Mouse (Mus musculus): ENCODE measurements around the gene Olfr1564. TPM values are rescaled to one million over a fixed set of nuclear protein-coding genes. Genes with fewer than 3 reads are reported as not detected.

The Olfr1564 gene
- total RNA-seq (2023) = not detected

DNA sequence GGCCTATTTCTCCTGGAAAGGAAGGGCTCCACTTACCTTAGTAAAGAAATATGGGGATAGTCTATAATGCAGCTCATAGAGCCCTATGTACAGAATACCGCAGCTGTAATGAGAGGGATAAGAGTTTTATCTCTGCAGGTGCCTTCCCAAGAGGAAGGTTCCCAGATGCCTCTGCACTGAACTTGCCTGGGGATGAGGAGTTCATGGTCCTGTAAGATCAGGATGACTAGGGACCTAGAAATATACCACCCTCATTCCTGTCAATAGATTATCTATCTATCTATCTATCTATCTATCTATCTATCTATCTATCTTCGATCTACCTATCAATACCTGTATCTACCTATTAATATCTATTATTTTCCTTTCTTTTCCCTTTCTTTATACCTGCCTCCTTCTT lies at the start of gene Olfr1564:
Olfr1564 (minus strand) TSS at position 101 of the 400 bp plus-strand sequence.

DNA sequence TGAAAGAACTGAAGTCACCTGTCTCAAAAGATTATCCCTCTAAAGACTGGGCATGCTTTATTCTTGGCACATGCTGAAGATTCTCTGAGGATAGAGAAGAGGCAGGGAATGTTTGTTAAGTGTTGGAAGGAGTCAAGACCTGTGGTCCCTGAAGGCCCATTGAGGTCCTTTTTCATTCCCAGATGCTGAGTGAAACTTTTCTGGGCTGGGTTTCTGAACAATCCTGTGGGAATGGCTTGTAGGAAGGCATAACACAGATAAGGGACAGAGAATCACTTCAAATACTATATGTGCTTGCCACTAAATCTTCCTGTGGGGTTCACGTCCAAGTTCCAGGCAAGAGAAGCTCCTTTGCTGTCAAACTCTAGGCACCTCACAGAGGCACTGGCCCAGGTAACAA lies 42.9 kb upstream of the Olfr1564 start, which contains the start of gene Olfr63:
Olfr63 (plus strand) TSS at position 301 of the 400 bp plus-strand sequence.

DNA sequence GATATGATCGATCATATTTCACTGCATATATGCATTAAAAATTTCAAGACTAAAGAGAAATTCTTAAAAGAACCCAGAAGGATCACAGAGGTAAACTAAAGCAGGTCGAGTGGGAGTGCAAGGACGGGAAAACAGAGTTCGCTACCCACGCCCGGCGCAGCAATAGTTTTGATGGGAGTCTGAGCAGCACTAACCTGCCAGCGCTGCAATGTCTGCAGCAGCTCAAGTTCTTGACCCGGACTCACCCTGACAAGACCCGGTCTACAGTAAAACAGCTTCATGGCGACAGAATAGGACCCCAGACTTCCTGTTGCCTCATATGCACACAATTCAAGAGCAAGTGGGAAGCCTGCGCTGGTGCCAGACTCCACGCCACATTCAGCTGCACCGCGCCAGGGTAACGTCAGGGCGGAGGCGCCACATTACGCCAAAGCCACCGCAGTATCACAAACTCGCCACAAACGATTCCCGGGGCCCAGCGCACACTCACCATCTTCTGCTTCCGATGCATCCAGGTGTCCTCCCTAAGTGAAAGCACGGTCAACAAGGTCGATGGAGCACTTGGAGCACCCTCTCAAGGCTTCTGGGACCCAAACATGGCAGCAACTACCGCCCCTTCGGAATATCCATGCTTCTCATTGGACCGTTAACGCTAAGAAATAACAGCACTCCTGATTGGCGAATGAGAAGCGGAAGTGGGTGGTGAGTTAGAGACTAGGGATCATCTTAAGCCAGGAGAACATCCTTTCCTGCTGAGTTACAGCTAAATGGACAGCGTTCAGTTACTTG lies 33.2 kb upstream of the Olfr1564 start, which contains the start of gene Zfp955a:
Zfp955a (minus strand) TSS at position 616 of the 789 bp plus-strand sequence.

GRCm38 (mm10) chr17:33191002-33191401 lies 30.5 kb downstream of the Olfr1564 start, which contains the start of gene Olfr239:
Gene Olfr239 (plus strand): TSS chr17:33191302.

GRCm38 (mm10) chr17:33168147-33168546 lies 53.3 kb downstream of the Olfr1564 start, which contains the start of gene Olfr55:
Gene Olfr55 (plus strand): TSS chr17:33168447.

Other genes with a start within 250 kb of the Olfr1564 start
- gene Zfp952, start 228.6 kb downstream of the Olfr1564 start, total RNA-seq (2023) = 10 to 100 TPM; 14.3 to 15.0 TPM
- 1 to 10 TPM; 7.7 to 9.2 TPM for gene Zfp763, start 188.3 kb downstream of the Olfr1564 start, total RNA-seq (2023)
- not detected for gene 4921501E09Rik, start 153.6 kb downstream of the Olfr1564 start, total RNA-seq (2023)
- gene Zfp563, start 132.4 kb downstream of the Olfr1564 start, total RNA-seq (2023) = 1 to 10 TPM; 3.6 to 5.0 TPM
- not detected for gene Morc2b, start 82.0 kb downstream of the Olfr1564 start, total RNA-seq (2023)
- not detected for gene Olfr55, start 53.2 kb downstream of the Olfr1564 start, total RNA-seq (2023)
- gene Olfr239, start 30.4 kb downstream of the Olfr1564 start, total RNA-seq (2023) = not detected
- gene Zfp955a, start 33.5 kb upstream of the Olfr1564 start, total RNA-seq (2023) = 10 to 100 TPM in 1 of 2 experiments, 1 to 10 TPM in 1; 9.4 to 10.1 TPM
- not detected for gene Olfr63, start 43.0 kb upstream of the Olfr1564 start, total RNA-seq (2023)
- gene Zfp955b, start 67.9 kb upstream of the Olfr1564 start, total RNA-seq (2023) = 10 to 100 TPM; 10.5 to 16.1 TPM
- 10 to 100 TPM; 13.7 to 19.7 TPM for gene Zfp81, start 137.2 kb upstream of the Olfr1564 start, total RNA-seq (2023)
- 1 to 10 TPM; 8.0 to 8.8 TPM for gene Zfp101, start 173.0 kb upstream of the Olfr1564 start, total RNA-seq (2023)
- gene Actl9, start 211.2 kb upstream of the Olfr1564 start, total RNA-seq (2023) = not detected